Mouse (Mus musculus): ENCODE data around the gene Smyd3. TPM values are rescaled to one million over a fixed set of nuclear protein-coding genes. Genes with fewer than 3 reads are reported as not detected.

Smyd3 gene
- polyA plus RNA-seq, 1 experiment from 2014 or later: 16.1 TPM

- Histone ChIP-seq H3K4me1 (peaks cover 21% of the 10 kb centered on the region), H3K4me3 (no peak overlapping the region), H3K27ac (no peak overlapping the region), H3K9me3 (no peaks in the 10 kb centered on the region), H3K36me3 (no peaks in the 10 kb centered on the region), H3K27me3 (ENCODE audit: insufficient read depth, poor library complexity, severe bottlenecking) (no peaks in the 10 kb centered on the region)
- no peak for DNase-seq (ENCODE audit: low spot score)
- 96% methylated on average over 3 of the region's 3 CpGs for WGBS
Observed at GRCm38 (mm10) chr1:179114385-179114784, 403.5 kb downstream of the Smyd3 start.

GRCm38 (mm10) chr1:179108759-179109158, 409.1 kb downstream of the Smyd3 start:
- no peak overlapping the region for H3K27ac ChIP-seq
- H3K4me3 ChIP-seq: no peak overlapping the region
- no peaks in the 10 kb centered on the region for H3K9me3 ChIP-seq
- DNase-seq (ENCODE audit: low spot score): no peak
- peaks cover 18% of the 10 kb centered on the region for H3K4me1 ChIP-seq
- WGBS: 48% methylated on average over 7 of the region's 7 CpGs
- no peaks in the 10 kb centered on the region for H3K36me3 ChIP-seq
- H3K27me3 ChIP-seq (ENCODE audit: insufficient read depth, poor library complexity, severe bottlenecking): no peaks in the 10 kb centered on the region

DNA sequence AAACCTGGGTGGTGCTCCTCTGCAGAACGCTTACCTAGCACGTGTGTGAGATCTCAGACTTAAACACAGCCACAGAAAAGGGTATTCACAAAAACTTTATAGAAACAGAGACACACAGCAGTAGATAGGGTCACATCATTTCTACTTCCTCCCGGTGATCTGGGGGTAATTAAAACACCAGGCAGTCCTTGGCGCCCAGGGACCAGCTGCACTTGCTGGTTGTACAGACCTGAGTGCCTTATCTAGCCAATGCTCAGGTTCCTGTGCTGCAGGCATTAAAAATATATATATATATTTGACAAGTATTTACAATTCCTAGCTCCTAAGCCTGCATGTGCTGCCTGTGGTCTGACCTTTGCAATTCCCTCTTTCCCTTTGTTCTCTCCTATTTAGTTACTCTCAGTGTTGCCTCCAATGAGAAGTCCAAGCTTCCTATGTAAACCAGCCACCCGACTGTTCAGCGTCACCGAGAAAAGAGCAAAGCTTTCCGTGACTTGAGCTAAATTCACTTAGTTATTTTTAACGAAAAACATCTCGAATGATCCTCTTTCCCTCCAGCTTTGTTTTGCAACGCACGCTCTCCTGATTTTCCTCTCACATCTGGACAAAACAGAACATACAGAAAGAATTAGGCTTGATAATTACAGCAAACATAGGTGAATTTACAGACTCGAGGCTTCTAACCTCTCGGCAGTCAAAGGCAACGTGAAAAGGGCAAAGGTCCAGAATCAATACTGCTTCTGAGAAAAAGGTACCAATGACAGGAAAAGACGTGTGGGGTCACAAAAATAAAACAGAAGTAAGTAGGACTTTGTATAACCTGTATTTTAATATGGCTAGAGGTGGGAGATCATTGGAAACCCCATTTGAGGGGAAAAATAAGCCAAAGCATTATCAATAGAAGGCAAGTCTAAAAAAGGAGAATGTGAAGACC, 409.8 kb downstream of the Smyd3 start:
- 0 out of 2 replicates have a peak overlapping the region, but pooled peaks have one; percentile 22 for H3K27ac ChIP-seq
- no peaks in the 10 kb centered on the region for H3K9me3 ChIP-seq
- H3K36me3 ChIP-seq: no peaks in the 10 kb centered on the region
- no peaks in the 10 kb centered on the region for H3K27me3 ChIP-seq (ENCODE audit: insufficient read depth, poor library complexity, severe bottlenecking)
- H3K4me3 ChIP-seq: no peak overlapping the region
- 66% methylated on average over 16 of the region's 16 CpGs for WGBS
- DNase-seq (ENCODE audit: low spot score): no peak
- H3K4me1 ChIP-seq: peaks cover 18% of the 10 kb centered on the region

- Histone ChIP-seq H3K4me3 (no peak overlapping the region), H3K4me1 (peaks cover 18% of the 10 kb centered on the region), H3K27ac (peak overlapping the region; percentile 22; the same call in 1 of the 2 replicates), H3K9me3 (no peaks in the 10 kb centered on the region), H3K36me3 (no peaks in the 10 kb centered on the region), H3K27me3 (ENCODE audit: insufficient read depth, poor library complexity, severe bottlenecking) (no peaks in the 10 kb centered on the region)
- 70% methylated on average over 7 of the region's 7 CpGs for WGBS
- DNase-seq (ENCODE audit: low spot score): no peak
Observed at GRCm38 (mm10) chr1:179107211-179107610, 410.6 kb downstream of the Smyd3 start.

DNA sequence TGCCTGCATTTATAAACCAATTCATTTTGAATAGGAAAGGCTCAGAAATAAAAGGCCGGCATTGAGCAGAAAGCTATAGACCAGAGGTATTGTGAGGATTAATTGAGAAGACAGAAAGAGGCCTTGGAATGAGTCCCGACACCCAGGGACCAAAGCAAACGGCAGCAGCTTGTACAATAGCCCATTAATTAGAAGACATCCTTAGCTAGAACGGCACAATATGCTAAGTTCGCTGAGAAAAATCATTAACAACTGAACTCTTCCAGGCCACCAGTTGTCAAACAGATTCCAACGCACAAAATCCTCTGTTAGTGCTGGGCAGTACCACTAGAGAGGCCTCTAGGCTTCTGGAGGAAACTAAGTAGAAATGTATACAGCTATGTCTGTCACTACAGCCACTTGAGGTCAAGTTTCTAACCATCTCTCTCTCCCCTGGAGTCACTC, 411.1 kb downstream of the Smyd3 start:
- Histone ChIP-seq H3K4me1 (peaks cover 18% of the 10 kb centered on the region), H3K9me3 (no peaks in the 10 kb centered on the region), H3K27me3 (ENCODE audit: insufficient read depth, poor library complexity, severe bottlenecking) (no peaks in the 10 kb centered on the region), H3K4me3 (no peak overlapping the region), H3K36me3 (no peaks in the 10 kb centered on the region), H3K27ac (no peak overlapping the region)
- DNase-seq (ENCODE audit: low spot score): no peak
- WGBS: 84% methylated on average over 6 of the region's 6 CpGs

- H3K27me3 ChIP-seq (ENCODE audit: insufficient read depth, poor library complexity, severe bottlenecking): no peaks in the 10 kb centered on the region
- no peak overlapping the region for H3K27ac ChIP-seq
- peaks cover 14% of the 10 kb centered on the region for H3K4me1 ChIP-seq
- no peak overlapping the region for H3K4me3 ChIP-seq
- 89% methylated on average over 18 of the region's 18 CpGs for WGBS
- H3K36me3 ChIP-seq: no peaks in the 10 kb centered on the region
- H3K9me3 ChIP-seq: no peaks in the 10 kb centered on the region
- no peak for DNase-seq (ENCODE audit: low spot score)
Observed at GRCm38 (mm10) chr1:179106103-179106701, 411.6 kb downstream of the Smyd3 start.

GRCm38 (mm10) chr1:179104447-179104846, 413.4 kb downstream of the Smyd3 start:
- peak overlapping the region; percentile 36; the same call in 1 of the 2 replicates for H3K27ac ChIP-seq
- WGBS: 90% methylated on average over 8 of the region's 8 CpGs
- no peaks in the 10 kb centered on the region for H3K27me3 ChIP-seq (ENCODE audit: insufficient read depth, poor library complexity, severe bottlenecking)
- H3K36me3 ChIP-seq: no peaks in the 10 kb centered on the region
- H3K4me1 ChIP-seq: peaks cover 14% of the 10 kb centered on the region
- H3K4me3 ChIP-seq: no peak overlapping the region
- DNase-seq (ENCODE audit: low spot score): no peak
- H3K9me3 ChIP-seq: no peaks in the 10 kb centered on the region

- Histone ChIP-seq H3K36me3 (no peaks in the 10 kb centered on the region), H3K9me3 (no peaks in the 10 kb centered on the region), H3K4me1 (peaks cover 27% of the 10 kb centered on the region), H3K27ac (no peak overlapping the region), H3K27me3 (ENCODE audit: insufficient read depth, poor library complexity, severe bottlenecking) (no peaks in the 10 kb centered on the region), H3K4me3 (no peak overlapping the region)
- no peak for DNase-seq (ENCODE audit: low spot score)
- WGBS: 63% methylated on average over 8 of the region's 8 CpGs
Observed at GRCm38 (mm10) chr1:179096993-179097392, 420.8 kb downstream of the Smyd3 start.

DNA sequence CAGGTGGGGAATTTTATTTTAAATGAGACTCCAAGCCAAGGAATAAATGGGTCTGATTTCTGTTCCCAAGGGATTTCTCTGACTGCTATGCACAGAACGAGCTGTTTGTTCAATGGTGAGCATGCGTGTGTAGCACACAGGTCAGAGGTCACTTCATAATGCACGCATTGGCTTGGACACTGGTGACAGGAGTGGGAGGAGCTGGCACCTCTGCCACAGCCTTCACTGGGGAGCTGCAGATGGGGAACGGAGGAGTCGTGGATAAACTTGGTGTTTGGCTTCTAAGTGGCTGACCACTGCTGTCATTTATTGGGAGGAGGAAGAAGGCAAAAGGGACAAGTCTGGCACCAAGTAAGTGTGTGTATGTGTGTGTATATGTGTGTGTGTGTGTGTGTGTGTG, 421.5 kb downstream of the Smyd3 start:
- Histone ChIP-seq H3K36me3 (no peaks in the 10 kb centered on the region), H3K27me3 (ENCODE audit: insufficient read depth, poor library complexity, severe bottlenecking) (no peaks in the 10 kb centered on the region), H3K4me1 (peaks cover 27% of the 10 kb centered on the region), H3K4me3 (no peak overlapping the region), H3K9me3 (no peaks in the 10 kb centered on the region), H3K27ac (no peak overlapping the region)
- 65% methylated on average over 5 of the region's 5 CpGs for WGBS
- no peak for DNase-seq (ENCODE audit: low spot score)

GRCm38 (mm10) chr1:179089174-179089573, 428.7 kb downstream of the Smyd3 start:
- peaks cover 19% of the 10 kb centered on the region; the same call in 1 of the 2 replicates for H3K4me1 ChIP-seq
- no peak for DNase-seq (ENCODE audit: low spot score)
- H3K27me3 ChIP-seq (ENCODE audit: insufficient read depth, poor library complexity, severe bottlenecking): no peaks in the 10 kb centered on the region
- 61% methylated on average over 5 of the region's 5 CpGs for WGBS
- H3K9me3 ChIP-seq: no peaks in the 10 kb centered on the region
- peaks cover 5% of the 10 kb centered on the region; the same call in 1 of the 2 replicates for H3K36me3 ChIP-seq
- H3K27ac ChIP-seq: 0 out of 2 replicates have a peak overlapping the region, but pooled peaks have one; percentile 47
- no peak overlapping the region for H3K4me3 ChIP-seq

DNA sequence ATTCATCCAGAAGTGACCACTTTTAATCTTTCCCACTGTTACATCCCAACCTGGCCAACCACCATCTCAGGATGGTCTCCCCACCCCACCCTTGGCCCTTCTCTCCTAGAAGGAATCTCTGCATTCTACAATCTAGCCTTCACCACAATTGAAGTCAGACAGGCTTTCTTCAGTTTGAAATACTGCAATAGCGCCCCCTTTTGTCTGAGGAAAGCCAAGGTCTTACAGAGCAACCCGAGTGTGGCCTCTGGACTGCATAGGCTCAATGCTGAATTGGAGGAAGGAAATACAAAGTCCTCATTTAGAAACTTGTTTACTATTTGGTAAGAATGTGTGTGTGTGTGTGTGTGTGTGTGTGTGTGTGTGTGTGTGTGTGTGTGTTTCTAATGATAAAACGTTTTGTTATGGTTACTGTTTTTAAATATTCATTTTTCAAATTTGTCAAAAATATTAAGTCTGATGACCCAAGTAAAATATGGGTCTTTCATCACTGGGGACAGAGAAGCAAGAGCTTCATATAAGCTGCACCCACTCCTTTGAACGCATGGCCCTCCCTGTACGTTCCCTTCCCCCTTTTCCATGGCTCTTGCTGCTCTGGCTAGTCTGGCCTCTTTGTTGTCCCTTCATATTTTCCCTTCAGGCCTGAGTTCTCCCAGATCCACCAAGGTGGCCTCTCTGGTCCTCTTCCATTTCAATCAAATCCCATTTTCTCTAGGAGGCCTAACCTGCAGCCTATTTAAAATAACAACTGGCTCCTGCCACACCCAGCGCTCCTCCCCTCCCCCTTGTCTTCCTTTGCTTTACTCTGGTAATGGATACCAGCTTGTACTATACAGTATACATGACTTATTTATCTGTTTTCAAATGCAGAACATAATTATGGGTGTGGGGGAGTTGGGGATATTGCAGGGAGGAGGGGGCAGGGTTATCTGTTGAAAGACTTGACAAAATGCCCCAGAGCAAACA, 430.5 kb downstream of the Smyd3 start:
- peaks cover 18% of the 10 kb centered on the region; the same call in 1 of the 2 replicates for H3K4me1 ChIP-seq
- no peak overlapping the region for H3K4me3 ChIP-seq
- WGBS: 55% methylated on average over 6 of the region's 6 CpGs
- no peak for DNase-seq (ENCODE audit: low spot score)
- H3K27ac ChIP-seq: no peak overlapping the region
- H3K27me3 ChIP-seq (ENCODE audit: insufficient read depth, poor library complexity, severe bottlenecking): no peaks in the 10 kb centered on the region
- H3K9me3 ChIP-seq: no peaks in the 10 kb centered on the region
- H3K36me3 ChIP-seq: peaks cover 5% of the 10 kb centered on the region; the same call in 1 of the 2 replicates

- 87% methylated on average over 7 of the region's 7 CpGs for WGBS
- Histone ChIP-seq H3K4me3 (no peak overlapping the region), H3K27ac (no peak overlapping the region), H3K36me3 (peaks cover 5% of the 10 kb centered on the region; the same call in 1 of the 2 replicates), H3K27me3 (ENCODE audit: insufficient read depth, poor library complexity, severe bottlenecking) (no peaks in the 10 kb centered on the region), H3K9me3 (no peaks in the 10 kb centered on the region), H3K4me1 (peaks cover 18% of the 10 kb centered on the region; the same call in 1 of the 2 replicates)
- no peak for DNase-seq (ENCODE audit: low spot score)
Observed at GRCm38 (mm10) chr1:179086208-179086607, 431.6 kb downstream of the Smyd3 start.
